Mouse (Mus musculus) megakaryocyte progenitor cell, adult 5-6 weeks (primary cell): ENCODE measurements around the gene Ctnnd2. TPM values are rescaled to one million over a fixed set of nuclear protein-coding genes. Genes with fewer than 3 reads are reported as not detected.

Source experiments
- ATAC-seq: replicated peaks from 2 replicates; pipeline ENCODE4 v1.8.0; 2016; ENCODE audit warnings: mild to moderate bottlenecking, moderate TSS enrichment, inconsistent platforms; ENCODE audit not compliant: poor library complexity
- total RNA-seq, 2 experiments: library from RNA; stranded (forward) in 1 of 2; stranded (reverse) in 1 of 2; fragments of 157-497, 149-512 nt in 1 of 2; fragments of 200-1000 nt in 1 of 2; gene quantifications; 2 replicates each; pipeline versions ENCODE4 v1.2.3 to v1.2.4; 2015 to 2017

Ctnnd2 gene
- total RNA-seq, 2 experiments from 2014 or later = 0.10 TPM; not detected in 1

- no peak for ATAC-seq
Observed at GRCm38 (mm10) chr15:30964046-30964445, 791.7 kb downstream of the Ctnnd2 start.

GRCm38 (mm10) chr15:30964865-30965679 lies 792.7 kb downstream of the Ctnnd2 start:
- ATAC-seq = no peak

- ATAC-seq = no peak
Observed at GRCm38 (mm10) chr15:30966826-30967225, 794.4 kb downstream of the Ctnnd2 start.

- no peak for ATAC-seq
Observed at GRCm38 (mm10) chr15:30974436-30974835, 802.0 kb downstream of the Ctnnd2 start.

GRCm38 (mm10) chr15:30974991-30975775 lies 802.8 kb downstream of the Ctnnd2 start:
- no peak for ATAC-seq

- ATAC-seq = no peak
Observed at GRCm38 (mm10) chr15:30977166-30977740, 804.9 kb downstream of the Ctnnd2 start.

GRCm38 (mm10) chr15:30986890-30987289 lies 814.5 kb downstream of the Ctnnd2 start:
- no peak for ATAC-seq

- no peak for ATAC-seq
Observed at GRCm38 (mm10) chr15:30990421-30991252, 818.2 kb downstream of the Ctnnd2 start.

- ATAC-seq = no peak
Observed at GRCm38 (mm10) chr15:30992357-30992756, 820.0 kb downstream of the Ctnnd2 start.

GRCm38 (mm10) chr15:30992901-30993300 lies 820.5 kb downstream of the Ctnnd2 start:
- ATAC-seq = no peak

- ATAC-seq = no peak
Observed at GRCm38 (mm10) chr15:30995346-30995745, 823.0 kb downstream of the Ctnnd2 start.

GRCm38 (mm10) chr15:31004468-31004867 lies 832.1 kb downstream of the Ctnnd2 start:
- ATAC-seq = no peak

- ATAC-seq = no peak
Observed at GRCm38 (mm10) chr15:31004976-31005375, 832.6 kb downstream of the Ctnnd2 start.

- ATAC-seq = no peak
Observed at GRCm38 (mm10) chr15:31006050-31006824, 833.8 kb downstream of the Ctnnd2 start.

GRCm38 (mm10) chr15:31006825-31007157 lies 834.4 kb downstream of the Ctnnd2 start:
- ATAC-seq = no peak

GRCm38 (mm10) chr15:31008594-31008993 lies 836.2 kb downstream of the Ctnnd2 start:
- ATAC-seq = no peak

- ATAC-seq = no peak
Observed at GRCm38 (mm10) chr15:31020769-31021168, 848.4 kb downstream of the Ctnnd2 start.

GRCm38 (mm10) chr15:31022012-31022411 lies 849.6 kb downstream of the Ctnnd2 start:
- no peak for ATAC-seq

GRCm38 (mm10) chr15:31022497-31022896 lies 850.1 kb downstream of the Ctnnd2 start:
- ATAC-seq = no peak

GRCm38 (mm10) chr15:31023766-31024165 lies 851.4 kb downstream of the Ctnnd2 start:
- peak; percentile 58 for ATAC-seq
